Mouse (Mus musculus) cerebellum, adult 18-20 months (tissue): ENCODE data around the gene Lrrc7.
A peak's percentile ranks its signal among the peaks of the same experiment; 100 is the strongest.

Experiments
- DNase-seq, 2 experiments: peaks; one replicate each; pipeline ENCODE4 v3.0.0; 2021

Lrrc7 gene

GRCm38 (mm10) chr3:158561987-158562360 lies at the start of gene Lrrc7:
Gene Lrrc7 (minus strand): TSS chr3:158562221.
- DNase-seq = peak in 1 of 2 experiments; percentile 30

DNA sequence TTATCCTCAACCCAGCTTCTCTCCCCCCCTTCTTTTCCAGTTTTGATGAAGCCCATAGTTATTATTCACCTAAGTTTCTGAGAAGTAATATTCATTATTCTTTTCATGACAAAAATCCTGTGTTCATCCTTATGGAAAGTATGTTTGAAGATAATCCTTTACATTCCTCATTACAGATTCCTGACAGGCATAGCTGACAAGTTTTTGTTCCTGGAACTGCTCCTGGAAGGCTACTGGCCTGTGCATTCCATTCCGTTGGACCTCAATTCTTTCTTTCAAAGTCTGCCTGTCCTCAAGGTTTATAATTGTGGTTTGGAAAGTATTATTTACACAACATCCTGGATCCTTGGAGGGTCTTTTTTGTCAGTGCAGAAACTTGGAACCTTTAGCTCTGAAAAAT lies 45.0 kb upstream of the Lrrc7 start:
- DNase-seq = no peak

DNA sequence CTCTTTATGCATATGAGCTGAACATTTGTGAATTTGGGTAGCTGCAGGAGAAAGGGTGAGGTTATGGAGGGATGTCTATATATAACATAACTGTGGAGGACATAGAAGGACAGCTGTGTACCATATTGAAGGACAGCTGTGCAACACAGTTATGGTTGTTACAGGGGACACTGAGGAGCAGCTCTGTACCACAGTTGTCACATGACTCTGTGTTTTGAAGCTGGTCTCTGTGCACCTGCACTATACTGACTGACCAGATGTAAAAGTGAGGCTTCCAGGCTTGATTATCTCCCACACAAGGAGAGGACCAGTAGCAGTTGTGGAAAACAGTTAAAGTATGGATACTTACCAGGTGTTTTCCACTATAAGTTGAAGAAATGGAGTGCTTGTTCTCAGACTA lies 43.3 kb upstream of the Lrrc7 start:
- no peak for DNase-seq

DNA sequence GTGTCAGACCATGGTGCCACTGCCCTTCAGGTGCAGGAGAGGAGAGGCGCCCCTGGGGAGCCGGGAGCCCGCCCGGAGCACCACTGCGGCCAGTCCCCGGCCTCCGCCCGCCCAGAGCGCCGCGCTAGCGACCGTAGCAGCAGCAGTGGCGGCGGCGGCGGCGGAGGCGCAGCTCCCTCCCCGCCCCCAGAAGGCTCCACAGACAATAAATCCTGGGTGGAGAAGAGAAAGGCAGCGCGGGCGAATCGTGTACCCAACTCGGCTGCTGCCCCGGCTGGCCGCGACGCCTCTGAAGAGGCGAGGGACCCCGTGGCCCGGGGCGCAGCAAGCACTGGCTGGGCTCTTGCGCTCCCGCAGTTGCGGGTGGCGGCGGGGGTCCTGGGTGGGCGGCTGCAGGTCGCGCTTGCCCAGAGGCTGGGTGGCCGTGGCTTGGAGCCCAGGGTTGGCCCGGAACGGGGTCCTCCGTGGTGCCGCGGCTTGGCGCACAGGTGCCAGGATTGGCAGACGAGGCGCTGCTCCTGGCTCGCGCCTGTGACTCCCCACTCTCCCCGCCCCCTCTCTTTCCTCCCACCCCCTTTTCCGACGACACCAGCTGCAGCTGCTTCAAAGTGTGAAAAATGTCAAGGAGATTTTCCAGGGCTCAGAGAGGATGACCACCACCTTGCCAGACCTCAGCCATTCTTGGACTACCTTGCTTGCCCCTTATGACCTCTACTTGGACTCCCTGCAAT lies 600 bp downstream of the Lrrc7 start:
- DNase-seq = peak in 1 of 2 experiments; percentile 29

GRCm38 (mm10) chr3:158560891-158561255 lies 1.1 kb downstream of the Lrrc7 start:
- DNase-seq = peak in 1 of 2 experiments; percentile 17

GRCm38 (mm10) chr3:158559691-158560650 lies 2.0 kb downstream of the Lrrc7 start:
- DNase-seq = no peak

GRCm38 (mm10) chr3:158559131-158559658 lies 2.8 kb downstream of the Lrrc7 start:
- DNase-seq = no peak

DNA sequence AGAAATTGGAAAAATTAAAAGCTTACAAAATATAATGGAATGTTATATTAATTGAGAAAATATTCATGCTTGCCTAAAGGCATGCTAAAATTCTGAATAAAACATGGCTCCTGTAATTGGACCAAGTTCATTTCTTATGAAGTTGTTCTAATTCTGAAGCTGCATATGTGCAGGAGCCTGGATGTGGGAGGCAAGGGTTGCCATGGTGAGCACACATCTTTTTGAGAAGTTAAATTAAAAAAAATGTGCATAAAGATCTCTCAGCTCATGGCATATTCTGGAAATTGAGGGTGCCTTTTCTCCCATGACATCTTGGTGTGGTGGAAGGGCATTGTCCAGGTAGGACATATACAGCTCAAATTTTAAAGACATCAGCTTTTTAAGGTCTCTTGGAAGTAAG lies 3.4 kb downstream of the Lrrc7 start:
- no peak for DNase-seq

DNA sequence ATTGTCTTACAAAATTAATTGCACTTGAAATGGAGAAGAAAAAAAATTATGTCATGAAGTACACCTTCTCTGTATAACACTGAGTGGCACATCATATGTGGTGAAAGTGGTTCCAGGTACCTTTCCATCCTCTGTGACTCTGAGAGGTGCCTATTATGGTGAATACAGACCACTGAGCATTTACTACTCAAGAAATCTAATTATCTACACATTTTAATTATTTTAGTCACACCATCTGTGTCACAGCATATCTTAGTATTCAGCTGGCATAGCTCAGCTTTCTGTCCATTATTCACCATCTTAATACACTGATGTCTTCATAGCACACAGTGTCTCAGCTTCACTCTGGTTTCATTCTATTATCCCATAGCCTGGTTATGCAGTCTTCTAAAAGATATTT lies 7.7 kb downstream of the Lrrc7 start:
- DNase-seq = no peak

GRCm38 (mm10) chr3:158552105-158552504 lies 9.9 kb downstream of the Lrrc7 start:
- DNase-seq = no peak

DNA sequence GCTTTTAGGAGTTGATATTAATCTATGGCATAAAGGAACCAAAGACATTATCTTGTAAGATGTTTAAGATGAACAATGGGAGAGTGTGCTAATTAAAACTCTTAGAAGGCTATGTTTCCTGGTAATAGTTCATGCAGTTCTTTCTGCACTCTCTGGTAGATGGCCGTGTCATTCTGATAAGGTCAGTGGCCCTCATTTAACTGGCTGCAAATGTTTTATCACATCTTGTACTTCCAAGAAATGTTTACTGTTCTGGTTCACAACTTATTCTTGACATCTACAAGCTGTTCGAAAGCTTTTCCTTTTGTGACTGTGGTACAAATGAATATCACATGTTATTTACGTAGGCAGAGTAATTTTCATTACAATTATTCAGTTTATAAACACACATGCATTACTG lies 18.5 kb downstream of the Lrrc7 start:
- no peak for DNase-seq

DNA sequence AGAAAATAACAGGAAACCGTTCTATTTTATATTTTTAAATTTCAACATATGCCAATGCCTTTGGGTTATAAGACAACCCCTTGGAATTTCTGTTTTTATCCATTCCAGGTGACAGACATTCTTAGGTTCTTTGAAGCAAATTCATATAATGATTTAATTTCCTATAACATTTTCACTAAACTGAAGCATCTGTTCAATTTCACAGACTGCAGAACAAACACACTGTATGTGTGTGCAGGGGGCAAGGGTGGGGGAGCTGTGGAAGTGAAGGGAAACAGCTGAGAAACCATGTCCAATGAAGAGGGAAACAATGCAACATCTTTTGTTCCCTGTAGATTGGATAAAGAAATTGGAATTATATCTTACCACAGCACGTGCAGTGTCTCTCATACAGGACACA lies 29.2 kb downstream of the Lrrc7 start:
- DNase-seq = no peak

DNA sequence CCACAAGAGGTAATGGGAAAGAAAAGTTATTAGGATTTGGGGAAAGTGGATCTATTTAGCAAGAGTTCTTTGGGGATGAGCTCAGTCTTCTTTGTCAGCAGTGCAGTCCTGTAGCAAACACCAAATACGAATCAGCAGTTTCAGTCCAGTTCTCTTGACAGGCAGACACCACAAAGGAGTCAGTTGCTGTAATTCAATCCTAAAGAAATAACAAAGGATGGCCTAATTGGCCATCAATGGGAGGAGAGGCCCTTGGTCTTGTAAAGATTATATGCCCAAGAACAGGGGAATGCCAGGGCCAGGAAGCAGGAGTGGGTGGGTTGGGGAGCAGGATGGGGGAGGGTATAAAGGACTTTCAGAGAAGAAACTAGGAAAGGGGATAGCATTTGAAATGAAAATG lies 33.5 kb downstream of the Lrrc7 start:
- no peak for DNase-seq

DNA sequence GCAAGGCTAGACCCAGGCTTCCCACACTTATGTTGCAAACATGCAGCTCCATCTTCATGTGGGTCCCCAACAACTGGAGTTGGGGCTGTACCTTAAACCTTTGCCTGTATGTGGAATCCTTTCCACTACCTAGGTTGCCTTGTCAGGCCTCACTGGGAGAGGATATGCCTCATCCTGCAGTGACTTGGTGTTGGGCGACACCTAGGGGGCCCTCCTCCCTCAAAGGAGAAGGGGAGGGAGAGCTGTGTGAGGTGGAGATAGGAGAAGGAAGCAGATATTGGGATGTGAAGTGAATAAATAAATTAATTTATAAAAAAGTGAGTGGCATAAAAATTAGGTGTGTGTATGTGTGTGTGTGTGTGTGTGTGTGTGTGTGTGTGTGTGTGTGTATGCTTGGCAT lies 68.3 kb downstream of the Lrrc7 start:
- DNase-seq = no peak

DNA sequence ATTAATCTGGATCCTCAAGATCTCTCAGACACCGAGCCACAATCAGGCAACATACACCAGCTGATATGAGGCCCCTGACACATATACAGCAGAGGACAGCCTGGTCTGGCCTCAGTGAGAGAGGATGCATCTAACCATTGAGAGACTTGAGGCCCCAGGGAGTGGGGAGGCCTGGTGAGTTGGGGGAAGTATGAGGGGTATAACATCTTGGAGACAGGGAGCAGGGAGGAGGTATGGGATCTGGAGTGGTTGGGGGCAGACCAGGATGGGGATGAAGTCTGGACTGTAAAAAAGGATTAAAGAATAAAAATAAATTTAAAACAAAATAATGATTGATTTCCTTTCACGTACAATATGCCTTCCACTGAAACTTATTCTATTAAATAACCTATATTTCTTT lies 82.3 kb downstream of the Lrrc7 start:
- DNase-seq = no peak

- DNase-seq = no peak
Observed at GRCm38 (mm10) chr3:158400600-158400999, 161.4 kb downstream of the Lrrc7 start.

DNA sequence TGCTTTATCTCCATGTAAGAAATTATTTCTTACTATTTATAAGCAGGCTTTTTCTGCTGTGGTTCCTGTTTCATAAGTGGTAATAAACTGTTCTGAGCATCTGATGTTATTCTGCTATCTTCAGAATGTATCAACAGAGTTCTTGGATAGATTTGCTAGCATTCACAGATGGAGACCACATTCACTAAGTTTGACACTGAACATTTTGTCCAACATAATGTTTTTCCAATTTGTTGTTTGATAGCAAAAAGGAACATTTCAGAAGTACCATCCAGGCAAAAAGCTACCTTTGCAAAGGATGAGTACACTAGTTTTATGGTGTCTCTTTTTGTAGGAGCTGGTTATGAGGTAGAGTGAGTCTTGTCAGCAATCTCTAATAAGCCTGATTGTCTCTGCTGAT lies 170.5 kb downstream of the Lrrc7 start:
- DNase-seq = no peak

DNA sequence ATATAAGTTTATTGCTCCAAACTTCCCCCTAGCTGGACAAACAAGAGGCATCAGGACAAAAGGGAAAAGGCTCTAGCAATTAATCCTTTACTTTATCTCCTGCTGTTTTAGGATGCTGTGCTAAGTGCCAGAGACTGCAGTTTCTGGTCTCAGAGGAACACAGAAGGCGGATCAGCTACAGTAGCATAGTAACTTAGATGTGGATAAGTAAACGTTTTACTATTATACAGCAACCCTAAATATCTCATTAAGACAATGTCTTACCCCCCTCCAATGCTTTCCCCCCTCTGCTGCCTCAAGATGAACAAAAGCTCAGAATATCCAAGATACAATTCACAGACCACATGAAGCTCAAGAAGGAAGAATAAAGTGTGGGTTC lies 174.0 kb downstream of the Lrrc7 start:
- DNase-seq = no peak

- no peak for DNase-seq
Observed at GRCm38 (mm10) chr3:158387413-158388075, 174.5 kb downstream of the Lrrc7 start.

DNA sequence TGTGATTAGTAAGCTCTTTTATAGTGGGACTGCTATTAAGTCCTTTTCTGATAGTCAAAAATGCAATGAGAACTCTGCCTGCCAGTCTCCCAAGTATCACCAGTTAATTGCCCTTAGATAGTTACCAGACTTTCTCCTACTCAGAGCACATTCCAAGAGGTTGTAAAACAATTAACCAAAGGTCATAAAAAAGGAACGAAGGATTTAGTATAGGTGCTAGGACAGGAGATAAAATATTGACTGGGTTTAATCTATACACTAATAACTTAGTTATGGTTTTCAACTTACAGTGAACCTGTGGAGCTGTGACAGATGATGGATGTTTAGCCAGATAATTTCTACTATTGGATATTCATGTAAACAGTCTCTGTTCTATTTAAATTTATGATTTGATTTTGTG lies 175.2 kb downstream of the Lrrc7 start:
- DNase-seq = no peak

DNA sequence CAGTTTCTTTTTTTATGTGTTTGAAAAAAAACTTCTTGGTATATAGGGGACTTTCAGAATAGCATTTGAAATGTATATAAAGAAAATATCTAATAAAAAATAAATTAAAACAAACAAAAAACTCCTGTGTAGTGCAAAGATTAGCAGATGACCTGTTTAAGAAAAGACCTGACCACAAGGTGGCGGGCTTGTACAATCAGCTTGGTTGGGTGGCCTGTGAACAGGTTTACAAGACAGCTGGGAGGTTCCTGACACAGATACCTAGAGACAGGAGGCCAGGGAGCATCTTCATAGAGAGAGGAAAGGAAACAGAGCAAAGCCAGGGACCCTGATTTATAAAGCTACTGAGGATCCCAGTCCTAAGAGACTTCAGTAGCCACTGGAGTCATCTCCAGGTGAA lies 186.1 kb downstream of the Lrrc7 start:
- DNase-seq = peak; percentile 7 to 17

DNA sequence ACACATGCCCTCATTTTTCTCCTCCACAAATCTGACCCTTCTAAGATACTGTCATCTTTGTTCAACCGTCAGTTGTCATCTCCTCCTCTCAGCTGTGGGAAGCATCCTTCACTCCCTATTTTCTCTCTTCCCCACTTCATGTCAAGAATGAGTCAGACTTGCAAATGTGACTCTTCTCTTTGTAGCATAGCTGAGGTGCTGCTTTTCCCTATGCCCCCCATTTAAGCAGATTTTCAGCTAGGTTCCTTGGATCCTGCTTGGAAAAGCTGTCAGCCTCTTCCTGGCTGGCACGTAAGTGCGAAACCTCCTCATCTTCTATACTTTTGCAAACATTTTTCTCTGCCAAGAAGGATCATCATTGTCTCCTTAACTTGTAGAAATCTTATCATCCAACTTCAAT lies 192.9 kb downstream of the Lrrc7 start:
- DNase-seq = no peak

DNA sequence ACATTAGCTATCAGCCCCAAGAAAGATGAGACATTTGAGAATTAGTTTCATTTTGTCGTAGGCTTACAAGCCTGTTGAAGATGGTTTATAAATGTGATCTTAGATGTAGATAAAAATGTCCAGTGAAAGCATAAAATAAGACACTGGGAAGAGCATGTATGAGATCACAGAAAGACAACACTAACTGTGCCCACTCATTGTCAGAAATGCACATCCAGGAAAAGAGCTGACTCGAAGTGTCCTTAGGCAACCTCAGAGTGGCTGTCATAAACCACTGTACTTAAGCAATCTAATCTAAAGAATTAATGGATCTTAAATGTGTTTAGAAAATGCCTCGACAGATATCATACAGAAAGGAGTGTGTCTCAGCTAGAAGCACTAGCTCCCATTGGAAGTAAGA lies 196.2 kb downstream of the Lrrc7 start:
- DNase-seq = no peak
